Mouse (Mus musculus) ES-E14 (cell line): ENCODE results near the gene Rassf2. TPM values are rescaled to one million over a fixed set of nuclear protein-coding genes. Genes with fewer than 3 reads are reported as not detected.

Source experiments
- DNase-seq: peaks from one replicate; pipeline ENCODE4 v3.0.0-alpha.2; 2013; ENCODE audit warnings: low read depth, low spot score
- H3K27ac ChIP-seq: 2 replicates; pipeline ENCODE4 v1.5.1; 2012; ENCODE audit warnings: low read depth, mild to moderate bottlenecking, low read length, moderate library complexity, mixed read lengths; ENCODE audit not compliant: poor library complexity, insufficient read depth, severe bottlenecking
- H3K36me3 ChIP-seq: 2 replicates; pipeline ENCODE4 v1.6.1; 2012; ENCODE audit warnings: mild to moderate bottlenecking, low read length, moderate library complexity, mixed read lengths; ENCODE audit not compliant: control insufficient read depth, poor library complexity, insufficient read depth, severe bottlenecking
- H3K4me1 ChIP-seq, 2 experiments: fragments of 150-350 bp in 1 of 2; sonication (generic) in 1 of 2; 2 replicates each; pipeline ENCODE4 v1.6.1; 2012; ENCODE audit warnings: low read length in 2 of 2, mild to moderate bottlenecking in 1 of 2, mixed read lengths in 1 of 2; ENCODE audit not compliant: control insufficient read depth in 2 of 2, insufficient read depth in 2 of 2, poor library complexity in 1 of 2
- H3K4me3 ChIP-seq, 2 experiments: fragments of 150-350 bp in 1 of 2; sonication (generic) in 1 of 2; 2 replicates each; pipeline ENCODE4 v1.5.1; 2012; ENCODE audit warnings: low read length in 2 of 2, low read depth in 1 of 2, mild to moderate bottlenecking in 1 of 2, mixed read lengths in 1 of 2; ENCODE audit not compliant: insufficient read depth in 1 of 2, poor library complexity in 1 of 2, severe bottlenecking in 1 of 2
- H3K9ac ChIP-seq: 2 replicates; pipeline ENCODE4 v1.6.1; 2012; ENCODE audit warnings: low read depth, mild to moderate bottlenecking, low read length, mixed read lengths; ENCODE audit not compliant: poor library complexity, insufficient read depth, severe bottlenecking
- H3K9me3 ChIP-seq: fragments of 150-350 bp; sonication (generic); 2 replicates; pipeline ENCODE4 v1.6.1; 2012; ENCODE audit warnings: low read depth, mild to moderate bottlenecking, low read length; ENCODE audit not compliant: control insufficient read depth, insufficient read depth
- CHD2 ChIP-seq: IDR thresholded peaks from 2 replicates; pipeline ENCODE4 v1.6.1; 2014; ENCODE audit warnings: mild to moderate bottlenecking, low read depth, low read length, inconsistent platforms
- HCFC1 ChIP-seq: IDR thresholded peaks from 2 replicates; pipeline ENCODE4 v1.6.1; 2012; ENCODE audit warnings: low read length, inconsistent platforms, borderline replicate concordance; ENCODE audit not compliant: insufficient read depth
- MAFK ChIP-seq: IDR thresholded peaks from 2 replicates; pipeline ENCODE4 v1.6.1; 2014; ENCODE audit warnings: mild to moderate bottlenecking, low read depth, low read length, inconsistent platforms; ENCODE audit not compliant: insufficient read depth
- ZC3H11A ChIP-seq: IDR thresholded peaks from 2 replicates; pipeline ENCODE4 v1.6.1; 2012; ENCODE audit warnings: low read depth, mild to moderate bottlenecking, inconsistent platforms, low read length, borderline replicate concordance
- ZNF384 ChIP-seq: IDR thresholded peaks from 2 replicates; pipeline ENCODE4 v1.6.1; 2012; ENCODE audit warnings: low read depth, low read length, inconsistent platforms
- in situ Hi-C, 2 experiments: fragments of 600-800 bp; cut with MboI; formaldehyde crosslinking; loops; one replicate each; pipeline ENCODE4 v1.15.1; 2025; ENCODE audit warnings: low sequenced_read_pairs in 2 of 2, inconsistent platforms in 1 of 2; ENCODE audit not compliant: unreplicated experiment in 2 of 2
- total RNA-seq: library from RNA; depleted of rRNA; stranded (reverse); fragments of 300-350 nt; gene quantifications from 2 replicates; pipeline ENCODE4 v1.2.3, GENCODE M21; 2012

Rassf2 gene
- total RNA-seq, 1 experiment, result 2.2 TPM

DNA sequence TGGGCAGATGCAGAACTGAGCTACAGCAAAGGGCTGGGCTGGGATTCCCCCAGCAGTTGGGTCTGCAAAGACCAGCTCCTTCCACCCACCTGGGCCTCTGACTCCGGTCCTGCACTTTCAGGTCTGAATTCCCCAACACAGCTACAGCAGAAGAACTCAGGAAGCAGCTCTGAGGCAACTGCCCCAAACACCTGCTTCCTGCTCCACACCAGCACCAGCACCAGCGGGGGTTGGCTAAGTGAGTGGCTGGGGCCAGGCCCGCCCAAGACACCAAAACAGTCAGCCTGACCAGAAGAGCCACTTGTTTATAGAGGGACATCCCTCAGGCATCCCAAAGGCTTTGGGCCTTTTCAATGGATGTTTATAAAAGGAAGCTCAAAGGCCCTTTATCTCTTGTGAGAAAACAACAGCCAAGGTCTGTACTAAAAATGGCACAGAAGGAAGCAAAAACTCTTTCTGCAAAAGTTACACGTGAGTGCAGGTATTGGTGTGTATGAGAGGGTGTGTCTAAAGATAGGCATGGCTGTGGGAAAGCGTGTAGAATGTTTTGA lies 9.0 kb downstream of the Rassf2 start:
- TF ChIP-seq ZC3H11A (no peak), ZNF384 (no peak)
- H3K9me3 ChIP-seq, result no peaks in the 10 kb centered on the region
- no peak for DNase-seq
- no peak overlapping the region for H3K27ac ChIP-seq
- H3K4me1 ChIP-seq, result peaks cover 0 to 2% of the 10 kb centered on the region in 2 experiments; a peak in 1 of 4 replicates
- H3K9ac ChIP-seq, result no peak overlapping the region
- no peak overlapping the region for H3K4me3 ChIP-seq
- in situ Hi-C loops, result no loop called here
- H3K36me3 ChIP-seq, result no peaks in the 10 kb centered on the region

- H3K4me3 ChIP-seq, result no peak overlapping the region
- no peak for DNase-seq
- in situ Hi-C loops, result no loop called here
- H3K9ac ChIP-seq, result no peak overlapping the region
- TF ChIP-seq ZNF384 (no peak), MAFK (no peak), ZC3H11A (no peak), HCFC1 (no peak)
- H3K36me3 ChIP-seq, result no peaks in the 10 kb centered on the region
- H3K9me3 ChIP-seq, result no peaks in the 10 kb centered on the region
- H3K27ac ChIP-seq, result no peak overlapping the region
- H3K4me1 ChIP-seq, result peaks cover 0 to 2% of the 10 kb centered on the region in 2 experiments; a peak in 1 of 4 replicates
Measured at GRCm38 (mm10) chr2:132020420-132020819, 9.6 kb downstream of the Rassf2 start.

- Histone ChIP-seq H3K9me3 (no peaks in the 10 kb centered on the region), H3K4me3 (no peak overlapping the region), H3K36me3 (no peaks in the 10 kb centered on the region), H3K9ac (no peak overlapping the region), H3K27ac (no peak overlapping the region), H3K4me1 (peaks cover 0 to 2% of the 10 kb centered on the region in 2 experiments; a peak in 1 of 4 replicates)
- TF ChIP-seq HCFC1, result no peak
- in situ Hi-C loops, result no loop called here
- no peak for DNase-seq
Measured at GRCm38 (mm10) chr2:132019372-132019811, 10.7 kb downstream of the Rassf2 start.

DNA sequence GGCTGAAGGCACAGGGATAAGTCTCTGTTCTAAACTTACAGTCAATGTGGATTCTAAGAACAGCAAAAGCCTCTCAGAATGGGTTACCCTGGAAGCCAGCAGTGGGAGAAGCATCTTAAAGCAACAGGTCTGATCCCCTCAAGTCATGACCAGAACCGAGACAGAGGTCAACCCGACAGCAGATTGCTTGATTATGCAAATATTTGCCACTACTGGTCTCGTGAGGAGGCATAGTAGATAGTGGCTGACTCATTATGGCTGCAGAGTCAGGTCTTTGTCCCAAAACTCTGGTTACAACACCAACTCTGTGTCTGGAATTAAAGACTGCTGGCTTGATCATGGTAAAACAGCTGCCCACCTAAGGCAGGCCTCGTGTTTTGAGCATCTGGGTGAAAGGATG lies 11.9 kb downstream of the Rassf2 start:
- Histone ChIP-seq H3K9ac (no peak overlapping the region), H3K27ac (no peak overlapping the region), H3K4me1 (peaks cover 0 to 2% of the 10 kb centered on the region in 2 experiments; a peak in 1 of 4 replicates), H3K9me3 (no peaks in the 10 kb centered on the region), H3K4me3 (no peak overlapping the region), H3K36me3 (no peaks in the 10 kb centered on the region)
- in situ Hi-C loops, result no loop called here
- DNase-seq, result no peak
- TF ChIP-seq ZC3H11A, result no peak
- no peak for TF ChIP-seq ZNF384
- TF ChIP-seq CHD2, result no peak
- TF ChIP-seq HCFC1, result no peak
- no peak for TF ChIP-seq MAFK

- TF ChIP-seq CHD2 (no peak), MAFK (no peak), ZNF384 (no peak)
- H3K27ac ChIP-seq, result no peak overlapping the region
- no peak for DNase-seq
- H3K9me3 ChIP-seq, result no peaks in the 10 kb centered on the region
- H3K4me3 ChIP-seq, result no peak overlapping the region
- H3K9ac ChIP-seq, result no peak overlapping the region
- peaks cover 0 to 2% of the 10 kb centered on the region in 2 experiments; a peak in 1 of 4 replicates for H3K4me1 ChIP-seq
- in situ Hi-C loops, result no loop called here
- H3K36me3 ChIP-seq, result no peaks in the 10 kb centered on the region
Measured at GRCm38 (mm10) chr2:132017611-132018010, 12.4 kb downstream of the Rassf2 start.
